Mouse (Mus musculus): Measurements from ENCODE around the gene Diaph3.

Diaph3 gene

GRCm38 (mm10) chr14:86772176-86773150 is 368.6 kb downstream of the Diaph3 start:
- CTCF ChIA-PET, result no interaction called here

GRCm38 (mm10) chr14:86764286-86764685 is 376.7 kb downstream of the Diaph3 start:
- CTCF ChIA-PET, result no interaction called here
- POLR2A ChIA-PET, result no interaction called here

More at GRCm38 (mm10) chr14:86772176-86773150, 368.6 kb downstream of the Diaph3 start:
- POLR2A ChIA-PET, result no interaction called here

GRCm38 (mm10) chr14:86757604-86758520 is 383.2 kb downstream of the Diaph3 start:
- ChIA-PET POLR2A (interaction anchor here in 1 of 4 experiments (0.6 to 0.8 kb wide), 2 partner anchors 43 to 324 kb away, joined by 3 read pairs; no protein-coding TSS in a partner anchor), CTCF (no interaction called here)

GRCm38 (mm10) chr14:86757132-86757531 is 383.9 kb downstream of the Diaph3 start:
- ChIA-PET CTCF (no interaction called here), POLR2A (no interaction called here)

- ChIA-PET CTCF (no interaction called here), POLR2A (no interaction called here)
These were observed 390.7 kb downstream of the Diaph3 start for GRCm38 (mm10) chr14:86750351-86750750.

GRCm38 (mm10) chr14:86749425-86749824 is 391.6 kb downstream of the Diaph3 start:
- ChIA-PET CTCF (no interaction called here), POLR2A (no interaction called here)

- POLR2A ChIA-PET, result interaction anchor here in 1 of 4 experiments (1.0 kb wide), 1 partner anchor 20 kb away, joined by 3 read pairs; no protein-coding TSS in a partner anchor
- CTCF ChIA-PET, result no interaction called here
These were observed 392.2 kb downstream of the Diaph3 start for GRCm38 (mm10) chr14:86748876-86749275.

GRCm38 (mm10) chr14:86744523-86744922 is 396.5 kb downstream of the Diaph3 start:
- ChIA-PET CTCF (no interaction called here), POLR2A (no interaction called here)

GRCm38 (mm10) chr14:86741855-86742531 is 399.0 kb downstream of the Diaph3 start:
- CTCF ChIA-PET, result no interaction called here

GRCm38 (mm10) chr14:86738916-86739315 is 402.1 kb downstream of the Diaph3 start:
- ChIA-PET POLR2A (interaction anchor here in 1 of 4 experiments (1.1 kb wide), 1 partner anchor 10 kb away, joined by 3 read pairs; no protein-coding TSS in a partner anchor), CTCF (no interaction called here)

More at GRCm38 (mm10) chr14:86741855-86742531, 399.0 kb downstream of the Diaph3 start:
- POLR2A ChIA-PET, result no interaction called here

GRCm38 (mm10) chr14:86736646-86737045 is 404.4 kb downstream of the Diaph3 start:
- ChIA-PET POLR2A (no interaction called here), CTCF (no interaction called here)

GRCm38 (mm10) chr14:86731300-86731699 is 409.7 kb downstream of the Diaph3 start:
- POLR2A ChIA-PET, result no interaction called here
- CTCF ChIA-PET, result no interaction called here

GRCm38 (mm10) chr14:86729617-86730098 is 411.4 kb downstream of the Diaph3 start:
- CTCF ChIA-PET, result no interaction called here
- POLR2A ChIA-PET, result no interaction called here

- CTCF ChIA-PET, result no interaction called here
- POLR2A ChIA-PET, result interaction anchor here in 1 of 4 experiments (1.1 kb wide), 1 partner anchor 9 kb away, joined by 4 read pairs; no protein-coding TSS in a partner anchor
These were observed 413.4 kb downstream of the Diaph3 start for GRCm38 (mm10) chr14:86727538-86728045.

GRCm38 (mm10) chr14:86721768-86722167 is 419.3 kb downstream of the Diaph3 start:
- CTCF ChIA-PET, result no interaction called here
- POLR2A ChIA-PET, result no interaction called here

GRCm38 (mm10) chr14:86721082-86721481 is 420.0 kb downstream of the Diaph3 start:
- ChIA-PET POLR2A (no interaction called here), CTCF (no interaction called here)

- CTCF ChIA-PET, result interaction anchor here in 1 of 4 experiments (0.7 kb wide), 1 partner anchor 145 kb away, joined by 3 read pairs; no protein-coding TSS in a partner anchor
- POLR2A ChIA-PET, result interaction anchor here in 1 of 4 experiments (0.7 kb wide), 1 partner anchor 781 kb away, joined by 4 read pairs; no protein-coding TSS in a partner anchor
These were observed 420.6 kb downstream of the Diaph3 start for GRCm38 (mm10) chr14:86720408-86720807.

GRCm38 (mm10) chr14:86714088-86714690 is 426.8 kb downstream of the Diaph3 start:
- POLR2A ChIA-PET, result no interaction called here
- CTCF ChIA-PET, result no interaction called here

GRCm38 (mm10) chr14:86704080-86704479 is 437.0 kb downstream of the Diaph3 start:
- ChIA-PET CTCF (no interaction called here), POLR2A (interaction anchor here in 1 of 4 experiments (0.6 kb wide), 1 partner anchor 9 kb away, joined by 3 read pairs; no protein-coding TSS in a partner anchor)

Measured in embryonic stem cell, embryonic (primary cell).